Mouse (Mus musculus): Measurements from ENCODE around the gene Sdf4.

DNA sequence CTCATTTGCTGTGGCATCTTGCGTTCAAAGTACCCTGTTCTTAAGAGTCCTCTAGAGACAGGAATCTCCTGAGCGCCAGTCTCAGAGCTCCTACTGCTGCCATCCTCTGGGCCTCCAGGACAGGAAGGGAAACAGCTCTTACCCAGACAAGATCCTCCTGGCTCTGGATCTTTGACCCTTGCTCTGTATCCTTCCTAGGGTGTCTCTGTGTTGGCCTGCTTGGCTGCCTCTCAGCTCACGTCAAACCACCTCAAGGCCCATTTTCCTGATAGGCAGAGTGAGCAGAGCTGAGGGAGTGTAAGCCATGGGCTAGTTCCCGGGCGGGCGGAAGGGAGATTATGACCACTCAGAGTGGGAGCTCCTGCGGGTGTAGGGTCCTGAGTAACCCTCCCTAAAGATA lies 29.6 kb upstream of the Sdf4 start:
- TF ChIP-seq GATA1 (IDR thresholded peaks at IDR 0.05; ENCODE audit: borderline replicate concordance, low read length) (no peak), FLI1 (IDR thresholded peaks at IDR 0.05; ENCODE audit: low read length) (no peak)

Data from megakaryocyte, embryonic 14.5 days (primary cell).